Mouse (Mus musculus): ENCODE measurements at regions not wholly inside any gene's neighbourhood (a gene's known extent, or its start where the extent isn't known, plus 50 kb on each side); places are given as distances from the start of the nearest gene placed in this dataset.
A peak's percentile ranks its signal among the peaks of the same experiment; 100 is the strongest.

DNA sequence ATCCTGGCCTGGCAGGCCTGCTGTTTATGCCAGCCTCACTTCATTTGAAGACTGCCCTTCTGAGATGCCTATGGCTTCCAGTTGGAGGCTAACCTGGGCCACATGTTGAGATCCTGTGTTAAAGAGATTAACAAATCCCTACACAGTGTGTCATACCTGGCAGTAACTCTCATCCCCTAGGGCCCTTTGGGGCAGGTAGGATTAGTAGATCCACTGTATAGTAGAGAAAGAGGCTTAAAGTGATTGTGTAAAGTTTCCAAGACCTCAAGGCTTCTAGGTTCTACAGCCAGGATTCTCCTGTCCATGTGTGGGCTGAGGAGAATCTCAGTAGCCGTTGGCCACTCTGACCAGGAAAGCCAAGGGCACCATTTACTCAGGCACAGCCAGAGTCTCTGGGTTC, 231.4 kb downstream of the Foxo1 start:
- DNase-seq: no peak

DNA sequence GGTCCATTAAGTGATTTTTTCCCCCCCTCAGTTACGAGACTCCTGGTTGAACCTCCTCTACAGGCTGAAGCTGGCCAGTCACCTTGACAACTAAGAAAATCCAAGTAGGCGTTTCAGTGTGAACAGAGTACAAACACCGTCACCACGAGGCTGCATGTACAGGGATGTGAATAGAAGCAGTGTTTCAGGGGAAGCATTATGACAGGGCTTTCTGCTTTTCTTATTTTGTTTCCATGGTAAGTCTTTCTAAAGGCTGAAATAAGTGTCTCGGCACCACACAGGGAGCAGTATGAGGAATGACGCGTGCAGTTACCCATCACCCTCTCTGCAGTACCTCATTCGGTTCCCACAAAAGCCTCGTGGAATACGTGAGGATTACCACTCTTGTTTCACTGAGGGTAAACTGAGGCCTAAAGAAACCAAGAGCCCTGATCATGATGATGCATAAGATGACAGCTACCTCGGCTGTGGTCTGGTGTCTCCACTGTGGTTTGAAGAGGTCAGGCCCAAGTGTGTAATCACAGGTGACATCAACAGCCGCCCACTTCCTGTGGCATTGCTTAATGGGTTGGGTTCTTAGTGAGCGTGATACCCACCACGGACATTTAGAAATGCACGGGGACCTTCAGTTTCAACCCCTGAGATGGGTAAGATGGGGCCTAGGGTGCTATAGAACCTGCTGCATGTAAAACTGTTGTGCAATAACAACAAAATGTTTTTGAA, 230.5 kb downstream of the Foxo1 start:
- no peak for DNase-seq

- DNase-seq: no peak
Observed at GRCm38 (mm10) chr3:52496965-52497364, 228.8 kb downstream of the Foxo1 start.

- DNase-seq: no peak
Observed at GRCm38 (mm10) chr3:52495401-52495800, 227.3 kb downstream of the Foxo1 start.

DNA sequence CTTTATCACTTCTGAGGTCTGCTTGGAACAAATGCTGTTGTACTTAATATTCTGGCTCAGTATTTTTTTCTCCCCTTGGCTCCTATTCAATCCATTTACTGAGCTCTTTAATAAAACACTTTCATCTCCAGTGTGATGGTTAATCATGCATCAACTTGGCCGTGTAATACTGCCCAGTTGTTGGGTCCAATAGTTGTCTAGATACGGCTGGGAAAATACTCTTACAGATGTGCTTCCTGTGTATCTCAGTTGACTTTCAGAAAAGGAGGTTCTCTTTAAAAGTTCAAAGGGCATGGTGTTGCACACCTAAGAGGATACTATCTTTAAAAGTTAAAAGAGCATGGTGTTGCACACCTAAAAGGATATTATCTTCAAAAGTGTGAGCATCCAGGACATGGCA, 226.8 kb downstream of the Foxo1 start:
- no peak for DNase-seq

DNA sequence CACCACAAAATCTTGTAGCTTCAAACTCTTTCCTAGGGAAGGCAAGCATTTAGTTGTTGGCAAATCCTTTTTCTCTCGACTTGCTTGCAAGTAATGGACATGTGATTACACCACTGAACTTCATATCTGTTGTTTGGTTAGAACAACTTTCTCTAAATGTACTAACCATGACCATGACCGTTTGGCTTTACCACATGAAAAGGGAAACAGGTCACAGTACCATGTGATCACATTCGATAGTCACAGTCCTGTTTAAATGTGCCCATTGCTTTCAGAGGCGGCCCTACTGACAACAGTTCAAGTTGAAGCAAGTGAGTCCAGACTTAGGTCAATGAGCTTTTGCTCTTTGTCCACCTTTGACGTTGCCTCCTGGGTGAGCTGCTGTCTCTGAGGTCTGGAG, 211.1 kb downstream of the Foxo1 start:
- no peak for DNase-seq

GRCm38 (mm10) chr3:52469900-52470299, 201.8 kb downstream of the Foxo1 start:
- no peak for DNase-seq

- no peak for DNase-seq
Observed at GRCm38 (mm10) chr3:52469397-52469796, 201.3 kb downstream of the Foxo1 start.

DNA sequence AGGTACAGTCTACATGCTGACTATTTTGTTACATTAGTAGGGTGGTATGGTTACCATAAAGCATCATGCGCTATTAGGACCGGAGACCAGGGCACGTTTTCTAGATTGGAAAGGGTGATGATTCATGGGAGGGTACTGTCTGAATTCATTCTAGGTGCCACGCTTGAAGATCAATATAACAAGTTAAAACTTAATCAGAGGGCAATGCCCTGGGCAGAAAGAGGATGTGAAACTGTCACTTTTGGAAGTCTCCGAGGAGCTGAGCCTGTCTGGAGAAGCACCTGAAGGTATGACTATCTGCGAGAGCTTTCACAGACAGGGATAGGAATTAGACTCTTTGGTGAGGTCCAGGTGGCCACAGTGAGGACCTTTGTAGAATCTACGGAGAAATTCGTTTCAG, 200.2 kb downstream of the Foxo1 start:
- DNase-seq: no peak

GRCm38 (mm10) chr3:52467876-52468275, 199.7 kb downstream of the Foxo1 start:
- no peak for DNase-seq

- DNase-seq: no peak
Observed at GRCm38 (mm10) chr3:52466984-52467565, 198.9 kb downstream of the Foxo1 start.

DNA sequence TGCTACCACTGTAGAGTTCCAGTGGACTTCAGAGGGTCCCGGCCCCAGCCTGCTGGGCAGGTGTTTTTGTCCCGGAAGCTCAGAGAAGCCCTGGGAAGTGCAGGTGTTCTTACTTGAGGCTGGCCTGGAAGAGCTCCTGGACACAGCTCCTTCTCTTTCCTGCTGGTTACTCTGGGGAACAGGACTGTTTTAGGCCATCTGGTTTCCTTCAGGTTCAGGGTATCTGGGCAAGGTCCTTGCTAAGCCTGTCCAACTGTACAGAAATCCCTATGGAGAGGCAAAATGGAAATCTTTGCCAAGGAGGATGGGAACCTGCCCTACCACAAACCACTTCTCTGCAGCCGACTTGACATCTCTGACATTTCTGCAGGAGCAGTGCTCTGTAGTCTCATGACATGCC, 198.4 kb downstream of the Foxo1 start:
- peak; percentile 38 for DNase-seq

- DNase-seq: no peak
Observed at GRCm38 (mm10) chr3:52463911-52464310, 195.8 kb downstream of the Foxo1 start.

DNA sequence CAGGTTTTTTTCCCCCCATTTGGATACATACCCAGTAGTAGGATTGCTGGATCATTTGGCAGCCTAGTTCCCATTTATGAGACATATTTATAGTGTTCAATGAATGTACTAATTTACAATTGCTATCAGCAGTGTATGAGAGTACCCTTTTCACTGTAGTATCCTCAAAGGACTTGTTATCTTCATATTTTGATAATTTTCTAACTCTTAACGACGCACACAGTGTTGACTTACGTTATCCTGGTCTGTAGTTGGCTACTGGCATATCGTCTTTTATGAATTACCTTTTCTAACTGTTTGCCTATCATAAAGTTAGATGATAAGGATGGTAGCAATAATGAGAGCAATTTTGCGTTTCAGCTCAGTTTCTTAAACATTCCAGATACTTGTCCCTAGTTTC, 186.8 kb downstream of the Foxo1 start:
- no peak for DNase-seq

DNA sequence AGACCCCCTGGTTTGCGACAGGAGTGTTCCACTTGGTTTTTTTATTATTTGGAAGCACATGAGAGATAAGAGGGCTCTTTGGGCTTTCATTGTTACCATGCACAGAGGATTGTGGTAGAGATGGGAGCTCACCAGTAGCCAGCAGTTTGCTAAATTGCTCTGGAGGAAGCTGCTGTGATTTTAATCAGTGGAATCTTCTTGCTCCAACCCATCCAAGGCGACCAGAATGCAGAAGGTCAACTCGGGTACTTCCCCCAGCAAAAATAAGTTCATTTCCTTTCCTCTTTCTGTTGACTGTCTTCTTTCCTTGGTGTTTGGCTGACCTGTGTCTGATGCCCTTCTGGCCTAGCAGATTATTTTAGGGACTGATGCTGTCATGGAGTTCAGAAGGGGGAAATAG, 184.9 kb downstream of the Foxo1 start:
- DNase-seq: no peak

- DNase-seq: no peak
Observed at GRCm38 (mm10) chr3:52452345-52452744, 184.2 kb downstream of the Foxo1 start.

- DNase-seq: no peak
Observed at GRCm38 (mm10) chr3:52446991-52447390, 178.9 kb downstream of the Foxo1 start.

- no peak for DNase-seq
Observed at GRCm38 (mm10) chr3:52446500-52446899, 178.4 kb downstream of the Foxo1 start.

DNA sequence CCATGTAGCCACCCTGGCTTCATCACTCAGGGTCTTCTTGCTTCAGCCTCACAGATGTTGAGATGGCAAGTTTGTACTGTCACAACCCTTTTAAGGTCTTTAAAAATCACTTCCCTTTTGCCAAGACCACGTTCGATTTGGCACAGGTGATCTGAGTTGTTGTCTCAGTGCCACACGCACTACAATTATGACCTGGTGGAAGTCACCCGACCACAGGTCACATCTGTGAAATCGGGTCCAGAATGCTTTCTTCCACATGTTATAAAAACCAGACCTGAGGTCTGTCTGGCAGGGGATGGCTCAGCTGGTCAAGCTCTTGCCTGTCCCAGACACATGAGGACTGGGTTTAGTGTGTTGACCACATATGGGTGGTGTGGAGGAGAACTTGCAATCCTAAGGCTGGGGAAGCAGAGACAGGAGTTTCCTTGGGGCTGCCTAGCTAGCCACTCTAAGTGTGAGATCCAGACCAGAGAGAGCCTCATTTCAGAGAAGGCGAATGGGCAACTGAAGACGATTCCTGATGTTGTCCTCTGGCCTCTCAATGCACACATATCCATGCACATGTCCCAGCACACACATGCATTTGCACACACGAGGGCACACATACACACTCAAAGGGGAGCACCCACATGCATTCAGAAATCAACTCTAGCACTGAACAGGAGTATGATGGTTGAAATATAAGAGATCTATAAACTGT, 176.4 kb downstream of the Foxo1 start:
- no peak for DNase-seq

DNA sequence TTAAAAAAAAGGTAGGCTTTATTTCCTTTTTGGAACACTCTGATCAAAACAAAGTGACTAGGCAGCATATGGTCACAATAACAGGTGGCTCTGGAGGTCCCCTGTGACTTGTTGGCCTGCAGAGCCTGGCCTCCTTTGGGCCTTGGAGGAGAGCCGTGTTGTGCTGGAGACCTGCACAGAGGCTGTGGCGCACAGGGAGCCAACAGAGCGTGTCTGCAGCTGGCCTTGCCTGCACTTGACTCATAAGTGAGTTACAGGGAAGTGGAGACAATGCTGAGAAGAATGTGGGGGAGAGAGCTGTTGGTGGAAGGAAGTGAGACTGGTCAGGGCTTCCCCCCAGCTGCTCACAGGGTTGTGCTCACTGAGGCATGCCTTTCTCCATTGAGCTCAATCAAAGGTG, 175.7 kb downstream of the Foxo1 start:
- peak; percentile 42 for DNase-seq

DNA sequence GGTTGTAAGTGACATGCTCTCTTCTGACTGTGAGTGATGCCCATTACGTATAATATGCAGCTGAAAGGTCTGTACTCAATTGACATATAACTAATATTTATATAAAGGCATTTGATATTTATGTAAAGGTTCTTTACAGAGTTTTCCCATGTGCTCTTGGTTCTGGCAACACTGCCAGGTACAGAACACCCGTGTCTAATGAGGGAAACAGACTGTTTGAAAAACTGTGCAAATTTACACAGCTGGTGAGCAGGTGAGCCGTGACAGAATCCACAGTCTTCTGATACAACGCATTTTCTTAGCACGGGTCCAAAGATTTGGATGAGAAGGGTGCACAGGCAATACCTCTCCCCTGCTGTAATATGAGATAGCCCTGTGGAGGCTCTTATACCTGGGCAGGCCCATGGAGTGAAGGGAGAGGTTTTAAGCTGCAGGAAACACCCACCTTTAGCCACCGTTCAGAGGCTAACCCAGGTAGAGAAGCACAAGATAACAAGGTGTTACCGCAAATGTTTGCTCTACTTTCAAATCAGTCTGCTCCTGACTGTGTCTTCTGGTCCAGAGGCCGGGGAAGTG, 161.0 kb downstream of the Foxo1 start:
- DNase-seq: no peak

DNA sequence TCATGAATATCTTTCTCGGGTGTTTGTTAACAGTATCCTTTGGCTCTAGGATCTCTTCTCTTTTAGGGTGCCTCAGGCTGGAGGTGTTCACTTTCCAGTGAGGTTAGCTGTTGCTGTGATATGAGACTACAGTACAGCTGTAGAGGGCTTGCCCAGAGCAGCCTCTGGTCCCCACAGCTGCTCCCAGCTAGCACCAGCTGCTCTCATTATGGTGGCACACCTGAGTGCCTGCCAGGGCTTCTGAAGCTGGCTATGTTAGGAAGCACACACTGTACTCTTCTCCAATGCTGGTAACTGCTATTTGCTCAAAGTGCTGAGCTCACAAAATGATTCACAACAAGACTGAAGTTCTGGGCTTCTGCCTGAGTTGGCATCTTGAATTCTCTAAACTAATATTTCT, 154.7 kb downstream of the Foxo1 start:
- DNase-seq: no peak

DNA sequence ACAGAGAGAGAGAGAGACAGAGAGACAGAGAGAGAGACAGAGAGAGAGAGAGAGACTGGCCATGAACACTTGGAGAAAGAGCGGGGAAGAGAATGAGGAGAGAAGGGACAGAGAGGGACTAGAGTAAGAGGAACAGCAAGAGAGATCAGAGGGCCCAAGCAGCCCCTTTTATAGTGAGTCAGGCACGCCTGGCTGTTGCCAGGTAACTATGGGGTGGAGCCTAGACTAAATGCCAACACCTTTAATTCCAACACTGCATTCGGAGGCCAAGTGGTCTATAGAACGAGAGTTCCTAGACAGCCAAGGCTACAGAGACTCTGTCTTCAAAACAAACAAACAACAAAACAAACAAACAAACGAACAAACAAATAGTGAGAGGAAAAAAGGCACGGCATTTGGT, 148.1 kb downstream of the Foxo1 start:
- no peak for DNase-seq

GRCm38 (mm10) chr3:52415361-52415760, 147.2 kb downstream of the Foxo1 start:
- no peak for DNase-seq

Measured in cerebellum, adult 11 months (tissue).